Mouse (Mus musculus) heart, adult 9 months (tissue): Measurements from ENCODE around the gene Gpr85.
"Not testable (repeated sequence)": the region's sequence is repeated elsewhere in the genome, so short reads cannot be mapped to it uniquely, and the experiment has no call there.

Experiments
- DNase-seq, 2 experiments: peaks; one replicate each; pipeline ENCODE4 v3.0.0; 2022; ENCODE audit warnings: low spot score in 2 of 2

The Gpr85 gene

GRCm38 (mm10) chr6:13839345-13840054 lies at the start of gene Gpr85:
Gpr85 (minus strand) TSS chr6:13839942.
- no peak for DNase-seq

GRCm38 (mm10) chr6:13884877-13885592 lies 45.3 kb upstream of the Gpr85 start:
- DNase-seq: no peak

DNA sequence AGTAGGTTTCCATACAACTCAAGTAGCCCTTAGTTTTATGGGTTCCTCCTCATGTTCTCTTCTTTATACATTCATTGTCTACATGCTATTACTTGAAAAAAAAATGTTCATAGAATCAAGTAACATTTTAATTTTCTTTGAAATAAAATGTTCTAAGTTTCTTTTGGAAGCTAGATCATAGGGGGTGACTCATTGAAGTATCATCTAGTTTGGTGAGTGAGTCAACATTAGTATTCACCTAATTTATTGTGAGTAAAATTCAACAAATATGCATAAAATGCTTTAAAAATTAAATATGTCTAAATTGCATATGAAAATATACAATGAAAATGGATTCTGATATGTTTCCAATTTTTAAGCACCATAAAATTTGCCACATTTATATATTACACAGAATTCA lies 43.2 kb upstream of the Gpr85 start:
- DNase-seq: no peak

DNA sequence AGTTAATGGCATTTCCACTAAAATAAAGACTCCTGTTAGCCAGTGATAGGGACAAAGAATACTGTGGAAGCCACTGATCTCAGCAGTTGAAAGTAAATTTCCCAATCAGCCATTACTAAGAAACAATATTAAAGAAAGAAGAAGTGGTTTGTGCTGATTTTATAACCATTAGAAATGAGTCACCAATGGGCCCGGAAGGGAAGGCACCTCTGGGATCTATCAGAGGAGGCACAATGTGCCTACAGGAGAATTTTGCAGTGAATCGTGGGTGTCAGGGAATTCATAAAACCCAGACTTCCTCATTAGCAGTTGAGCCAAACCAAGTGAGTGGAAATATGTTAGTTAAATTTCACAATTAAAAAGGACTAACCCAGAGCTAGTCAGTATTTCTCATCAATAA lies 34.2 kb upstream of the Gpr85 start:
- DNase-seq: peak in 1 of 2 experiments; percentile 2

GRCm38 (mm10) chr6:13872076-13872475 lies 32.3 kb upstream of the Gpr85 start:
- DNase-seq: no peak

DNA sequence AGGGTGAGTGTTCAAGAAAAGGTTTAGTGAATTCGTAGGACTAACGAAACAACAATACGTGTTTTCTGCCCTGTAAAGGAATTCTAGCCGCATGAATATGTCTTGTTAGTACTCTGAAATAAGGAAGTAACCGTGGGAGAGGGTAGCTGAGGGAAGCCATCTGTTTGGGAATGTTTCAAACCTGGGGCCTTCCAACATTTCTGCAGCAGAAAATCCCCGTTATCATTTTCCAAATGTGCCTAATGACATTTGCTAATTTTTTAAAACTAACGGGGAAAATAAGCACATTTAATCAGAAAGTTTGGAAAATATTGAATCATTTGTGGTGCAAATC lies 31.9 kb upstream of the Gpr85 start:
- no peak for DNase-seq

DNA sequence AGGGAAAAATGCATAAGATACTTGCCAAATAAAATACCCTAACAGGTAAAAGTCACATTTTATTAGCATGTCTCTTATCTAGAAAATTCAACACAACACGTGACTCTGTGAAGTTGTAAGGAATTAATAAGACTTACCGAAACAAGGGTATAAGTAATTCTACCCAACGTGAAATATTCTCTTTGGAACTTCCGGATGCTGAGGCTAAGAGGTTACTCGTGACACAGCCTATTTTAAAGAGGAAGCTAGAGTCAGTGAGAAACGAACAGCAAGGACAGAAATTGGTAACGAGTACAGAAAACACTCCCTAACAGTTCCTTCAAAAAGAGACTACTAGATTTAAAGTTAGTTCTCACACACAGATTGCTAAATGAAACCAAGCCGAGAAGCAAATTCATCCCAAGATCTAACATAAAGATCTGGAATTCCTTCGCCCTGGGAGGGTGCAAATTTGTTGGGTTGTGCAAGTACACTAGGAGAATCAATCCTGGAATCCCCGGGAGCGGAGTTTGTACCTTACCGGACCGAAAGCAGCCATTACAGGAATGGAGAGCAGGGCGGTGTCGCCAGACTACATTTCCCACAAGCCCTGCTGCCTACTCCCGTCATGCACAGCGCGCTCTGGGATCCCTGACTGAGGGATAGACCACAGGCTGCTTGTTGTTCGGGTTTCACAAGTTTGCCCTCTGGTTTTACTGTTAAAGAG lies 31.3 kb upstream of the Gpr85 start, which contains the start of gene 2610001J05Rik:
TSS of gene 2610001J05Rik (minus strand) at position 600 of the 706 bp plus-strand sequence.
- peak; percentile 92 to 93 for DNase-seq

- DNase-seq: no peak
These were observed 30.6 kb upstream of the Gpr85 start for GRCm38 (mm10) chr6:13870289-13870741.

DNA sequence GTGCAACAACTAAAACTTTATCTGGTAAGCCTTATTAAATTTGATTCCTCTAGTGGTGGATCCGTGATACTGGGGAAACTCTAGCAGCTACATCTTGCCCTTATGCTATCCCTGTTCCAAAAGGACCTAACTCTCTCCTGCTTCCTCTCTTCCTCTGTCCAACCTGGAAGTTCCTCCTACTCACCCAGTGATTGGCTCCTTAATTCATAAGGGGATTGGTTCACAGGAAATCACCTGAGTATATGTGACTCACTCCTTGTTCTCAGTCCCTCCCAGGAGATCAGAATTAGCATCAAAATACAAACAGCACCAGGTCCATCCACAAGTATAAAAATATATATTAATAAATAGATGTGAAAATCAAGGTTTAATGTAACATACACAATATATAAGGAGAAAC lies 20.9 kb upstream of the Gpr85 start:
- no peak for DNase-seq

- DNase-seq: no peak
These were observed 20.3 kb upstream of the Gpr85 start for GRCm38 (mm10) chr6:13859877-13860585.

DNA sequence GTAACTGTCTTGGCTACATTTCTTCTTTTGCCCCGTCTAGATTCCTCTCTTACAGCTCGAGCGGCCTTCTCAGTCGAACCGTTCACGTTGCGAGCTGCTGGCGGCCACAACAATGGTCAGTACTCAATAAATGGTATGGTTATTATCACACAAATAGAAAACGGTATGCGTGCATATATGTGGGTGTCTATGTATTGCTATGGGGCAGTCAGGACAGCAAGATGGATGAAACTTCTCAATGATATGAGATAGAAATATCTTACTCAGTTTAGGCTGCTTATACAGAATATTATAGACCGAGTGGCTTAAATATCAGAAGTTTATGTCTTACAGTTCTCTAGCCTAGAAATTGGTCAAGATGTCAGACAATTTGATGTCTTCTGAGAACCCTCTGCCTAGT lies 14.5 kb upstream of the Gpr85 start:
- no peak for DNase-seq

DNA sequence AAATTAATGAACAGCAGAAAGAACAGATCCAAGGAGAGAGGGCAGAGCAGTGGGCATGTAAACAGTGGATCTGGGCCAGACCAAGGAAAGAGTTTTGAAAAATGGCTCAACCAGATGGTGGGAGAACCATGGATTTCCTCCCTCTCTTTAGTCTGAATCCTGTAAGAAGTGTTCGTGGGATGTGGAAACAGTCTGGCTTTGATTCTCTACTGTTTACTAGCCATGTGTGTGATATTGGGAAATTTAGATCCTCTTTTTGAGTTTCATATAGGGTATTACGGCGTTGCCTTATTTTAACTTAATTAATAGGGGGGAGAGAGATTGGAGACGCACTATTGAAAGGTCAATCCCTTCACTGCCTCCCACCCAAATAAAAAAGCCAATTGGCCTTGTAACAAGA lies 13.5 kb upstream of the Gpr85 start:
- DNase-seq: no peak

DNA sequence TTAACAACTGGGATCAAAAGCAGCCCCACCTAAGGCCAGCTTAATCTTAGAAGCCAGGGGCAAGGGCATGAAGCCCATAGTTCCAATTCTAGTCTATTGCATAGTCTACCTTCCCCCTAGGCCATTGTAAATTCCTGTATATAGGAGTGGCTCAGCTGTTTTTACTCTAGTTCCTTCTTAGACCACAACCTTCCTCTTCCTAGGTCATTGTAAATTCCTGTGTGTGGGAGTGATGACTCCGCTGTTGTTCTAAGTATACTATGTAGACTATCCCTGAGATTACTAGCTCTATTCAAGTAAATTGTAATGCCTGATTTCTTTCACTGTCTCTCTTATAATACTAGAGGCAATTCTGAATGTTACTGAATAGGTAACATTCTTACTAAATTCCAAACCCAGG lies 6.3 kb upstream of the Gpr85 start:
- not testable (repeated sequence) for DNase-seq

DNA sequence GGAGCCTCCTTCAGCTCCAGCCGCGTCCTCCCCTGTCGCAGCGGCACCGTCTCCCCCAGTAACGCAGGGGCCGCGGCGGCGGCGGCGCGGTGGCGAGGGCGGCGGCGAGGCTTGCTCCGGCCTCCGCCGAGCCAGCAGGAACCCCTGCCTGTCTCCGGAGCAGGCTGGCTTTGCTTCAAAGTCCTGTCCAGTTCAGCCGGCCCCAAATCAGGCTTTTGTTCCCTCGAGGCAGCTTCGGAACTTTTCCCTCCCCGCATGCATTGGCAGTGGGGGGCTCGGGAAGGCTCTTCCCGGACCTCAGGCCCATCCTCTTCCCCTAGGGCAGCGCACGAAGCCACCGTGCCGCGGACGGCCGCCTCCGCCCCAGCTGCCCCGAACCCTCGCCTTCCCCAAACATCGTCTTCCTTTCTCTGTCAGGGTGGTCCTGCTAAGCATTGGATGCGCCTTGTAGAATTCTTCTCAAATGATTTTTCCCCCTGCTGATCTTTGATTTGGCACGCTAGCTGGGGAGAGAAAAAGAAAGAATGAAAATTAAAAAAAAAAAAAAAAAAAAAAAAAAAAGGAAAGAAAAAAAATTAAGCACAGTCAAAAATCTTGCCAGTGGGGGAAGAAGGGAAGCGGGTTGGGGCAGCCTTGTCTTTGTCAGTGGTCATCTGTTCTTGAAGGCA lies 931 bp downstream of the Gpr85 start:
- DNase-seq: peak; percentile 48 to 57

- DNase-seq: no peak
These were observed 1.6 kb downstream of the Gpr85 start for GRCm38 (mm10) chr6:13837916-13838676.

GRCm38 (mm10) chr6:13836967-13837570 lies 2.7 kb downstream of the Gpr85 start:
- no peak for DNase-seq

GRCm38 (mm10) chr6:13835720-13836665 lies 3.7 kb downstream of the Gpr85 start:
- no peak for DNase-seq

DNA sequence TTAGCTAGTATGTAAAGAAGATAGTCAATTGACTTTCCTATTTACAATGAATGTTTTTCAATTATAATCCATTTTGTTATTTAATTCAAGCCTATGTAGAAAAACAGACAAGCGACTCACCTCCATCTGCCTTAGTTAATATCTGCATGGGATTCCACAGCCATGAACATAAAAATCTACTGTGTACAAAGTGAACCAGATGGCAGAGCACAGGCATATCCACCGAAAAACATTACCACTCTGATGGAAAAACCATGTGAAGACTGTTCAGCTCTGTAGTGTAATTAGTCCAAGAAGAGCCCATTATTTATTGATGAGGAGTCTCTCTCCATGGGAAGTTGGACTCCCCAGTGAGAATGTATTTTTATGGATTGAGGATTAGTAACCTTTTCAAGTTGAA lies 7.0 kb downstream of the Gpr85 start:
- no peak for DNase-seq

DNA sequence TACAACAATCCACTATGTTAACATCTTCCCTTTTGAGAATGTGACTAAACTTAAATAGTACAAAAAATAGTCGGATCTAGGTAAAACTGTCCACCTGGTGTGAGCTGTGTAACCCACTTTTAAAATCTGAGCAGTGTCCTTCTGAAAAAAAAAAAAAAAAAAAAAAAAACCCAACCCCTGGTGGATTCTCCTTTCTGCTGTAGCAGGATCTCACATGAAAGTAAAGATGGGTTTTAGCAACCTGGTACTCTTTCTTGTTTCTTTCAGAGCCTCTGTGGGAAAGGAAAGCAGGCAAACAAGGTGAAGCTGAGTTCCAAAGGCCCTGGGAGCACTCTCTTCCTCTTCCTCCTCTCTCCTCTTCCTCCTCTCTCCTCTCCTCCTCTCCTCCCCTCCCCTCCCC lies 10.9 kb downstream of the Gpr85 start:
- no peak for DNase-seq
